Mouse (Mus musculus) G1E (cell line): ENCODE measurements around the gene Vmp1.

Source experiments
- CTCF ChIP-seq: IDR thresholded peaks from 2 replicates; pipeline ENCODE4 v1.5.1; 2012; ENCODE audit warnings: low read depth, low read length, inconsistent platforms, mixed read lengths
- GATA1 ChIP-seq: IDR thresholded peaks from 2 replicates; pipeline ENCODE4 v1.6.1; 2012; ENCODE audit warnings: borderline replicate concordance, low read length, inconsistent platforms, mixed read lengths
- POLR2AphosphoS5 ChIP-seq: IDR thresholded peaks from 2 replicates; pipeline ENCODE4 v1.6.1; 2012; ENCODE audit warnings: low read depth, low read length, inconsistent platforms; ENCODE audit not compliant: insufficient replicate concordance

DNA sequence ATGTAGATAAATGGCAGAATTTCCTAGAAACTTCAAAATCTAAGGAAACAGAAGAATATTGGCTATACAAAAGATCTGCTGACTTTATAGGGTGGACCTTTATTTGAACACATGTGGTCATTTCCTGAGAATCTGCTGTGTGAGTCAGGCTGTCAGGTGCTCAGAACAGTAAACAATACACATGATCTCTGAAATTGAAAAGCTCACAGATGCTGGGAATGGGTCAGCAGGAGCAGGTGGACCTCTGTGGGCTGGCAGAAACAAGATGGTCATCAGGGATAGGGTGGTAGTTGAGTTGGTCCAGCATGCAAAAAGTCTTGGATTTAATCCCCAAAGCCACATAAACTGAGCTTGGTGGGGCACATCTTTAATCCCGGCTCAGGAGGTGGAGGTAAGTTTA lies 85.1 kb downstream of the Vmp1 start:
- TF ChIP-seq CTCF, result no peak
- TF ChIP-seq GATA1, result no peak
- TF ChIP-seq POLR2AphosphoS5, result no peak
